Mouse (Mus musculus): ENCODE measurements at regions not wholly inside any gene's neighbourhood (a gene's known extent, or its start where the extent isn't known, plus 50 kb on each side); places are given as distances from the start of the nearest gene placed in this dataset.
A peak's percentile ranks its signal among the peaks of the same experiment; 100 is the strongest.

- no peak for DNase-seq (ENCODE audit: extremely low spot score, low spot score)
Measured at GRCm38 (mm10) chr15:96944741-96945140, 111.0 kb downstream of the Slc38a4 start.

GRCm38 (mm10) chr15:96942651-96943050 is 113.1 kb downstream of the Slc38a4 start:
- DNase-seq (ENCODE audit: extremely low spot score, low spot score): no peak

- peak; percentile 8 for DNase-seq (ENCODE audit: extremely low spot score, low spot score)
Measured at GRCm38 (mm10) chr15:96938406-96938805, 117.3 kb downstream of the Slc38a4 start.

GRCm38 (mm10) chr15:96937623-96938022 is 118.1 kb downstream of the Slc38a4 start:
- DNase-seq (ENCODE audit: extremely low spot score, low spot score): peak; percentile 7

GRCm38 (mm10) chr15:96936705-96937346 is 118.9 kb downstream of the Slc38a4 start:
- DNase-seq (ENCODE audit: extremely low spot score, low spot score): peak; percentile 82

- no peak for DNase-seq (ENCODE audit: extremely low spot score, low spot score)
Measured at GRCm38 (mm10) chr15:96936216-96936615, 119.5 kb downstream of the Slc38a4 start.

GRCm38 (mm10) chr15:96933451-96933850 is 122.3 kb downstream of the Slc38a4 start:
- DNase-seq (ENCODE audit: extremely low spot score, low spot score): no peak

GRCm38 (mm10) chr15:96930531-96930930 is 125.2 kb downstream of the Slc38a4 start:
- DNase-seq (ENCODE audit: extremely low spot score, low spot score): no peak

- DNase-seq (ENCODE audit: extremely low spot score, low spot score): no peak
Measured at GRCm38 (mm10) chr15:96929788-96930187, 126.0 kb downstream of the Slc38a4 start.

- DNase-seq (ENCODE audit: extremely low spot score, low spot score): no peak
Measured at GRCm38 (mm10) chr15:96928692-96929091, 127.1 kb downstream of the Slc38a4 start.

- DNase-seq (ENCODE audit: extremely low spot score, low spot score): no peak
Measured at GRCm38 (mm10) chr15:96927674-96928073, 128.1 kb downstream of the Slc38a4 start.

GRCm38 (mm10) chr15:96926660-96927059 is 129.1 kb downstream of the Slc38a4 start:
- no peak for DNase-seq (ENCODE audit: extremely low spot score, low spot score)

GRCm38 (mm10) chr15:96916586-96916985 is 139.2 kb downstream of the Slc38a4 start:
- no peak for DNase-seq (ENCODE audit: extremely low spot score, low spot score)

- no peak for DNase-seq (ENCODE audit: extremely low spot score, low spot score)
Measured at GRCm38 (mm10) chr15:96915544-96915943, 140.2 kb downstream of the Slc38a4 start.

- no peak for DNase-seq (ENCODE audit: extremely low spot score, low spot score)
Measured at GRCm38 (mm10) chr15:96914988-96915387, 140.8 kb downstream of the Slc38a4 start.

GRCm38 (mm10) chr15:96905520-96905919 is 150.2 kb downstream of the Slc38a4 start:
- DNase-seq (ENCODE audit: extremely low spot score, low spot score): no peak

GRCm38 (mm10) chr15:96903461-96903860 is 152.3 kb downstream of the Slc38a4 start:
- DNase-seq (ENCODE audit: extremely low spot score, low spot score): no peak

GRCm38 (mm10) chr15:96902781-96903180 is 153.0 kb downstream of the Slc38a4 start:
- no peak for DNase-seq (ENCODE audit: extremely low spot score, low spot score)

GRCm38 (mm10) chr15:96901616-96902015 is 154.1 kb downstream of the Slc38a4 start:
- DNase-seq (ENCODE audit: extremely low spot score, low spot score): no peak

GRCm38 (mm10) chr15:96898285-96898684 is 157.5 kb downstream of the Slc38a4 start:
- DNase-seq (ENCODE audit: extremely low spot score, low spot score): no peak

- DNase-seq (ENCODE audit: extremely low spot score, low spot score): no peak
Measured at GRCm38 (mm10) chr15:96884901-96885300, 170.9 kb downstream of the Slc38a4 start.

- DNase-seq (ENCODE audit: extremely low spot score, low spot score): no peak
Measured at GRCm38 (mm10) chr15:96883754-96884153, 172.0 kb downstream of the Slc38a4 start.

- no peak for DNase-seq (ENCODE audit: extremely low spot score, low spot score)
Measured at GRCm38 (mm10) chr15:96882211-96882610, 173.5 kb downstream of the Slc38a4 start.

Data from neural tube, embryonic 10.5 days (tissue).